Mouse (Mus musculus) lung, postnatal 10 days (tissue): ENCODE data around the gene Vmn2r38.
"Not testable (repeated sequence)": the region's sequence is repeated elsewhere in the genome, so short reads cannot be mapped to it uniquely, and the experiment has no call there.

Source experiments
- DNase-seq: peaks from one replicate; pipeline ENCODE4 v3.0.0; 2021

Vmn2r38 gene

DNA sequence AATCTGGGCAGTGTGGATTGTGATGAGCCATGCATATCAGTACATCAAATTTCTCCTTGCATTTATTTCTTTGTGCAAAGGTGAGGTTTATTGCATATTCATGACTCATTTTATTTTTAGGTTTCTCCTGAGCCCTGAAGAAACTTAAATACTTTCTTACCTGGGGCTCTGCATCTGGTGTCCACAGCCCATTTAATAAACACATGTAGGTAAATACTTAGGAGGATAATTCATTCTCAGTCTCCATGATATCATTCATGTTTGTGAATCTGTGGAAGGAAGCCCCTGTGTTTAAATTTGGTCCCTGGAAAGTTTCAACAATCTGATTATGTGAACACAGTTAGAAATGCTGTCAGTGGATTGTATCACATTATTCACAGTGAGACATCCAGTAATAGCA lies at the start of gene Vmn2r38:
Vmn2r38 (minus strand) TSS at position 101 of the 400 bp plus-strand sequence.
- DNase-seq: not testable (repeated sequence)

DNA sequence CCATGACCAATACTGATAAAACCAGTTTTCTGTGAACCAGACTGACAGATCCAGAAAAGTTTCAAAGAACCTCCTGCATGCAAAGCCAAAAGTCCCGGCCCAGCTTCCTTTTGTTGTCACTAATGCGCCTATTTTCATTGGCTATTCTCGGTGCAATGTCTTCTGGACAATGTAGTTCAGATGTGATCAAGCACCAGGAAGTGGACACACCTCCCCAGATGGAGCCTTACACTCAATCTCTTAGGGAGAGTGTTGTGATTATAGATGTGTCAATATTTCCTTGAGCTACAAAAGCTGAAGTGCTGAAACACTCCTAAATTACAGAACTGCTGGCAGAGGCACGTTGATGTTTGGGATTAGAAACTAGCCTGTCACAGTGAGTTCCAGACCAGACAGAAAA lies 32.3 kb downstream of the Vmn2r38 start:
- DNase-seq: not testable (repeated sequence)

DNA sequence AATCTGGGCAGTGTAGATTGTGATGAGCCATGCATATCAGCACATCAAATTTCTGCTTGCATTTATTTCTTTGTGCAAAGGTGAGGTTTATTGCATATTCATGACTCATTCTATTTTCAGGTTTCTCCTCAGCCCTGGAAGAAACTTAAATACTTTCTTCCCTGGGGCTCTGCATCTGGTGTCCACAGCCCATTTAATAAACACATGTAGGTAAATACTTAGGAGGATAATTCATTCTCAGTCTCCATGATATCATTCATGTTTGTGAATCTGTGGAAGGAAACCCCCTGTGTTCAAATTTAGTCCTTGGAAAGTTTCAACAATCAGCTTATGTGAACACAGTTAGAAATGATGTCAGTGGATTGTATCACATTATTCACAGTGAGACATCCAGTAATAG lies 67.0 kb downstream of the Vmn2r38 start, which contains the start of gene Vmn2r39:
Vmn2r39 (minus strand) TSS at position 101 of the 400 bp plus-strand sequence.
- not testable (repeated sequence) for DNase-seq
